Mouse (Mus musculus): ENCODE results near the gene Igtp. TPM values are rescaled to one million over a fixed set of nuclear protein-coding genes. Genes with fewer than 3 reads are reported as not detected.
A peak's percentile ranks its signal among the peaks of the same experiment; 100 is the strongest.
"Not testable (repeated sequence)": the region's sequence is repeated elsewhere in the genome, so short reads cannot be mapped to it uniquely, and the experiment has no call there.

The Igtp gene
- polyA plus RNA-seq, 1 experiment from 2014 or later, result 1.0 TPM

DNA sequence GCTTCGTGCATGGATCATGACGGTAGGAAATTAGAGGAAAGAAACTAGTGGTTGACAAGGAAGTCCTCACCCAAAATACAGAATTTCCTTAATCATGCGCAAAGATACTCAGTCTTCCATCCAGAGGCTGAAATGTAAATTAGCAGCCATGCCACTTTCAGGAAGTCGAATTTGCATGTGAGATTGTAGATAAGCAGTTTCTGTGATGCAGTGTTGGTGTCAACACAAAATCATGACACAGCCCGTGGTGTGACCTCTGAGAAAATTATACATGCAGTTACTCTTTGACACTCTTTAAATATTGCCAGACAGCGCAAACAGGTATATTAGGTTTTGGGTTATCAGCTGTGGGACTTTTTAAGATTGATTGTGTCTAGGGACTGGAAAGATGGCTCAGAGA is 9.7 kb upstream of the Igtp start:
- H3K9me3 ChIP-seq (replicated peaks), result no peaks in the 10 kb centered on the region

DNA sequence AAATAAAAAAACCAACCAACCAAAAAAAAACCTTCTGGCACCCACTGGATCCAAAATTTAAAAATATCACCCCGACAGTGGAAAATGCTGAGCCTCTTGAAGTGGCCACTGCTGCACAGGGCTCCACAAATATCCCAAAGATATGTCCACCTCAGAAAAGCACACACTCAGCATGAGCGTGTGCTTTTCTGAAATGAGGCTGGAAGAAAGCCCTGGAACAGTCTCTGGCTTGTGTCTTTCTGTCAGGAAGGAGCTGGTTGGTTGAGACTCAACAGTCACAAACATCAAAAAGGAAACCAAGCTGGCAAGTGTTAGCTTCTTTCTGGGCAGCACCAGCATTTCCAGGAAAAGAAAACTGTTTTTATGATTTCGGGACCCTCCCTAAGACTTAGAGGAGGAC is 6.0 kb upstream of the Igtp start:
- 79% methylated on average over 3 of the region's 3 CpGs for WGBS
- no peak for DNase-seq (ENCODE audit: low spot score)

More for the DNA sequence above, 9.7 kb upstream of the Igtp start:
- 93% methylated on average over 6 of the region's 6 CpGs for WGBS
- no peaks in the 10 kb centered on the region for H3K27me3 ChIP-seq (ENCODE audit: low read depth, poor library complexity, severe bottlenecking)
- H3K4me3 ChIP-seq, result no peak overlapping the region
- peaks cover 10% of the 10 kb centered on the region for H3K4me1 ChIP-seq
- H3K27ac ChIP-seq (replicated peaks), result no peak overlapping the region
- no peaks in the 10 kb centered on the region for H3K36me3 ChIP-seq
- DNase-seq (ENCODE audit: low spot score), result no peak

DNA sequence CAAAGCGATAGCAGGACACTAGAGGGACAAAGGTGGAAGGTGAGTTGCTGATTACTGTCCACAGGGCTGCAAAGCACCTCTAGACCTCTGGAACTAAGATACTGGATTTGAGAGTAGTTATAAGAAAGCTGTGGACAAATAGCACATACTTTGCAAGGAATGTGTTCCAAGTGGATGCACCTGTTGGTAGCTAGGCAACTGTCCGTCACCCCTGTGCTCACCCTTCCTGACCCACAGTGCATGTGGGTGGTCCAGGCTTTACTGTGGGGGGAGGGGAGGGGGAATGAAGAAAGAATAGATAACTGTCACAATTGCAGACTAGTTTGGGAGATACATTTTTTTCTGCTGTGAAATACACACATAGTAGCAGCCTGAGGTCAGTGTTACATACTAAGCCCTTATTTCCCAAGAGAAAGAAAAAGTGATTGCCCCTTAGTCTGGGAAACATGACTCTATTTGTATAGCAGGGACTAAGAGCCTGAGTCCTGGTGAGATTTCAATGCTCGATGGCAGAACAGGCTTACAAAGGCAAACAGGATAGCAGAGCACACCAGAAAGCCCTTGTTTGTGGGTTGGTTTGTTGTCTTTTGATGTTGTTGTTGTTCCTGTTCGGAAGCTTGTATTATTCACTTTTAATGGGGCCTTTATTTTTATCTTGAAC is 5.4 kb upstream of the Igtp start:
- H3K27me3 ChIP-seq (ENCODE audit: low read depth, poor library complexity, severe bottlenecking), result no peaks in the 10 kb centered on the region
- no peaks in the 10 kb centered on the region for H3K36me3 ChIP-seq
- 43% methylated on average over 4 of the region's 4 CpGs for WGBS
- H3K4me3 ChIP-seq, result no peak overlapping the region
- H3K27ac ChIP-seq (replicated peaks), result no peak overlapping the region
- no peaks in the 10 kb centered on the region for H3K9me3 ChIP-seq (replicated peaks)
- DNase-seq (ENCODE audit: low spot score), result no peak
- peaks cover 14% of the 10 kb centered on the region for H3K4me1 ChIP-seq

More for the DNA sequence above, 6.0 kb upstream of the Igtp start:
- no peak overlapping the region for H3K4me3 ChIP-seq
- H3K4me1 ChIP-seq, result peaks cover 10% of the 10 kb centered on the region
- no peaks in the 10 kb centered on the region for H3K27me3 ChIP-seq (ENCODE audit: low read depth, poor library complexity, severe bottlenecking)
- no peaks in the 10 kb centered on the region for H3K36me3 ChIP-seq
- no peak overlapping the region for H3K27ac ChIP-seq (replicated peaks)
- H3K9me3 ChIP-seq (replicated peaks), result no peaks in the 10 kb centered on the region

DNA sequence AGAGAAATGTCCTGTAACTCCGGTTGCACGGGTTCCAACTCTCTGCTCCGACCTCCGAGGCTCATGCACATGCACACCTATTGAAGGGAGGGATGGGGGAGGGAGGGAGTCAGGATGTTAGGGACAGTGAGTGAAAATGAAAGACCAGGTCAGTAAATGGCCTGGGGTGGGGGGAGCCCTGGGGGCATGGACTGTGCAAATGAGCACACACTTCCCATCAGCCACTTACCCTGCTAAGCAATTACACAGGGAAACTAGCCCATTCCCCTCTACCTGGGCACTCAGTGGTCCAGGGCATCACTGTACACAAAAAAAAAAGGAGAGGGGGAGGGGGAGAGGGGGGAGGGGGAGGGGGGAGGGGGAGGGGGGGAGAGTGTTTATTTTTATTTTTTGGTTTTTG is 693 bp upstream of the Igtp start:
- no peaks in the 10 kb centered on the region for H3K36me3 ChIP-seq
- H3K27ac ChIP-seq (replicated peaks), result no peak overlapping the region
- no peaks in the 10 kb centered on the region for H3K27me3 ChIP-seq (ENCODE audit: low read depth, poor library complexity, severe bottlenecking)
- H3K4me3 ChIP-seq, result peak overlapping the region; percentile 58; the same call in 1 of the 2 replicates
- 90% methylated on average over 4 of the region's 4 CpGs for WGBS
- H3K9me3 ChIP-seq (replicated peaks), result no peaks in the 10 kb centered on the region
- DNase-seq (ENCODE audit: low spot score), result no peak
- peaks cover 13% of the 10 kb centered on the region for H3K4me1 ChIP-seq

DNA sequence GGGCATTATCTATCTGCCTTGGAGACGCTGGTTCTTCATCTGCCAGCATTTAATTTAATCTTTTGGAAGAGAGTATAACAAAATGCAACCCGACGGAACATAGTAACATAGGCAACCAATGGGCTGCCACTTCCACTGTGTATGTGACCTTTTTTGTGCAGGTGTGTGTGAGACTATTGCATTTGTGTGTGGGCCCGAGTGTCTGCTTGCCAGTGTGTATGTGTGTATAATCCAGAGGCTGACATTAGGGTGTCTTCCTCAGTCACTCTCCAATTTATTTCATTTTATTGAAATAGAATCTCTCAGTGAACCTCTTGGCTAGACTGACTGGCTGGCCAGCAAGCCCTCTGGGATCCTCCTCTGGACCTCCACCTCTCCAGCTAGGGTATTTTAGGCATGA is 870 bp downstream of the Igtp start:
- H3K4me3 ChIP-seq, result no peak overlapping the region
- H3K27me3 ChIP-seq (ENCODE audit: low read depth, poor library complexity, severe bottlenecking), result no peaks in the 10 kb centered on the region
- no peak overlapping the region for H3K27ac ChIP-seq (replicated peaks)
- H3K9me3 ChIP-seq (replicated peaks), result no peaks in the 10 kb centered on the region
- 92% methylated on average over 4 of the region's 4 CpGs for WGBS
- H3K4me1 ChIP-seq, result peaks cover 7% of the 10 kb centered on the region
- H3K36me3 ChIP-seq, result no peaks in the 10 kb centered on the region
- no peak for DNase-seq (ENCODE audit: low spot score)

DNA sequence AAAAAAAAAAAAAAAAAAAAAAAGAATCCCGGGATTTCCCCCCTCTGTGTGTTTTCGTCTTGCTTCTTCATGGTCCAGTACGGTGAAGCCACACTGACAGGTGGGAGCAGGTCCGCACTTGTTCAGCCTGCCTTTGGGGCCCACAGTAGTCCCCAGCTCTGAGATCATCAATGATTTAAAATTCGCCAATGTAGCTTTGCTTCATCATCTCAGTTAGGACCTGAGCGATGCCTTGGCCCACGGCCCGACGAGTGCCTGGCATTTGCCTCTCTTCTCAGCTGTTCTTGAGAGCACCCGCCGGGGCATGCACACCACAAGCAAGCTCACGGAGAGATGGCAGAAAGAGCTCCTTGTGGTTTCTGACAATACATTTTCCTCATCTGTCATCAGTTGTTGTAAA is 1.7 kb downstream of the Igtp start:
- no peaks in the 10 kb centered on the region for H3K36me3 ChIP-seq
- WGBS, result 88% methylated on average over 12 of the region's 12 CpGs
- peaks cover 7% of the 10 kb centered on the region for H3K4me1 ChIP-seq
- no peaks in the 10 kb centered on the region for H3K27me3 ChIP-seq (ENCODE audit: low read depth, poor library complexity, severe bottlenecking)
- no peak overlapping the region for H3K4me3 ChIP-seq
- no peaks in the 10 kb centered on the region for H3K9me3 ChIP-seq (replicated peaks)
- DNase-seq (ENCODE audit: low spot score), result no peak
- no peak overlapping the region for H3K27ac ChIP-seq (replicated peaks)

DNA sequence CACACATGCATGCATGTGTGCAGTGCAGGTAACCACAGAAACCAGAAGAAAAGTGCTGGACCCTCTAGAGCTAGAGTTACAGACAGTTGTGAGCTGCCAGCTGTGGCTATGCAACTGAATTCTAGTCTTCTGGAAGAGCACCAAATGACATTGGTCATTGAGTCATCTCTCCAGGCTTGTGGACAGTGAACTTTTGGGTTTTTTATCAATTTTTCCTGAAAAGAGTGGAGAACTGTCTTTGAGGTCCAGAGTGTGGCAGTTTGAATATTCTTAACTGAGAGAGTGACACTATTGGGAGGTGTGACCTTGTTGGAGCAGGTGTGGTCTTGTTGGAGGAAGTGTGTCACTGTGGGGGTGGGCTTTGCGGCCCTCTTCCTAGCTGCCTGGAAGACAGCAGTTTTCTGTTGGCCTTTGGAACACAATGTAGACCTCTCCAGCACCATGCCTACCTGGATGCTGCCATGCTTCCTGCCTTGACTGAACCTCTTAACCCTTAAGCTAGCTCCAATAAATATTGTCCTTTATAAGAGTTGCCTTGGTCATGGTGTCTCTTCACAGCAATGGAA is 11.0 kb downstream of the Igtp start:
- Histone ChIP-seq H3K4me1 (peaks cover 15% of the 10 kb centered on the region), H3K9me3 (replicated peaks) (no peaks in the 10 kb centered on the region), H3K27ac (replicated peaks) (no peak overlapping the region), H3K27me3 (ENCODE audit: low read depth, poor library complexity, severe bottlenecking) (no peaks in the 10 kb centered on the region), H3K4me3 (no peak overlapping the region), H3K36me3 (no peaks in the 10 kb centered on the region)
- no peak for DNase-seq (ENCODE audit: low spot score)
- WGBS, result 92% methylated on average over 1 of the region's 1 CpGs

DNA sequence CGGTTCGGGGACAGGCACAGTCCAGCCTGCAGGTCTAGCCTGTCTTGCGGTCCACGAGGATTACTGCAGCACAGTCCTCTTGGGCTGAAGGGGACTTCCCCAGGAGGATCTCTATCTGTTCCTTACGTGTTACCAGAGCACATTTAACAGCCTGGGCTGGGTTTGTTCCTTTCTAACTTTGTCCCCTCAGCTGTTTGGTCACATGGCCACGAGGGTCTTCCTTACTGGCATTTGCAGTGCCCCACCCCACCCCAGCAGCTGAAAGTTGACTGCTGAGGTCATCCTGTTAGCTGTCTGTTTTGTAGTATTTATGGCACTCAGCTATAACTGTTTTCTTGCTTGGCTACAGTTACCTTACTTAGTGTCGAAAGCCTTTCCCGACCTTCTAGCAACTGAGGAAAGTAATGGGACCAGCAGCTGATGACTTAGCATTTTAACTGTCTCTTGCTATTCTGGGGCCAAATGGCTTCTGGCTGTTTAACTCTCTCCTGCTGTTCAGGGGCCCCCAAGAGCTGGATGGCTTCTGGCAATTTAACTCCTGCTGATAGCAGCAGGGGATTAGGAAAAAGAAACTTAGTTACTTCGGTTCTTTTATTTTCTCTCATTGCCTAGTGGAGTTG is 11.8 kb downstream of the Igtp start:
- H3K27ac ChIP-seq (replicated peaks), result 0 out of 2 replicates have a peak overlapping the region, but pooled peaks have one; percentile 13
- no peak overlapping the region for H3K4me3 ChIP-seq
- H3K36me3 ChIP-seq, result no peaks in the 10 kb centered on the region
- peaks cover 15% of the 10 kb centered on the region for H3K4me1 ChIP-seq
- H3K9me3 ChIP-seq (replicated peaks), result no peaks in the 10 kb centered on the region
- DNase-seq (ENCODE audit: low spot score), result no peak
- WGBS, result 28% methylated on average over 9 of the region's 9 CpGs
- no peaks in the 10 kb centered on the region for H3K27me3 ChIP-seq (ENCODE audit: low read depth, poor library complexity, severe bottlenecking)

DNA sequence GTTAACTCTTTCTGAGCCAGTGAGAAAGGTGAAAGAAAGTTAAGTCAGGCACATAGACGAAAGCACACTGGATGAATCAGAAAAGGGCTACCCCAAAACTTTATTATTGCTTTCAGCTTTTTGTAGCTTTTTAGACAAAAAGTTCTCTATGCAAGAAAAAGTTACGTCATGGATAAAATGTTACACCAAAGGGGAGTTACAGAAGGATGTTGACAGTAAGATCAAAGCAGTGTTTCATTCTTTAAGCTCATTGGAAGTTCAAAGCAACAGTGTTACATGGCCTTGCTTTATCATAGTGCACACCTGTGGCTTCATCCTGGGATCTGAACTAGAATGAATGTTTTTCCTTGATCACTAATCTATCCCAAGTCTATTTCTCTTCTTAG is 12.3 kb downstream of the Igtp start:
- Histone ChIP-seq H3K9me3 (replicated peaks) (no peaks in the 10 kb centered on the region), H3K4me1 (peaks cover 15% of the 10 kb centered on the region), H3K27me3 (ENCODE audit: low read depth, poor library complexity, severe bottlenecking) (no peaks in the 10 kb centered on the region), H3K27ac (replicated peaks) (no peak overlapping the region), H3K36me3 (no peaks in the 10 kb centered on the region), H3K4me3 (no peak overlapping the region)
- DNase-seq (ENCODE audit: low spot score), result no peak
- 13% methylated on average over 2 of the region's 2 CpGs for WGBS

DNA sequence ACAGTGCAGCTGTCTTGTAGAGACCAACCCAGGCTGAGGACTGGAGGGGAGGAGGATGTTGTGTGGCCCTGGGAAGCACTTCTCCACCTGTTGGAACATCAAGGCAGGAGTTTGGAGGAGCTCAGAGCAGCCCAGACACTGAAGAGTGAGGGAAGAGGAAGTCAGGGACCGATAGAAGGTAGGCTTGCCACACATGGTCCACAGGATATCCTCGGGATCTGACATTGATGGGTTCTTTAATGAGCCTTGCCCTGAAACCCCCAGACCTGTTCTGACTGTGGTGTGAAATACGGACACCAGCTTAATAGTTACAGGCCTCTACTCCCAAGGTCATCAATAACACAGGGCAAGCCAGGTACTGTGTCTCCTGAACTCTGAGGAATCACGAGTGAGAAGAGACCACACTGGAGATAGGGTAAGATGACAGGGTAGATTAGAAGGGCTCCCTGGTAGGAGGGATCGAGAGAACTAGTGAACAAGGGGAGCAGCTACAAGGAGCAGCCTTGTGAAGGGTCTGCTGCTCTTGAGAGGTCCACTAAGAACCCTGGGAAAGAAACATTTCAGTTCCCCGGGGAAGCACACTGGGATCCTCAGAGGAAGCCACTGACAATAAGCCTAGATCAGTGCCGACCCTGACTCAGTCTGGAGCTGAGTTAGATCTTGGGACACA is 14.5 kb downstream of the Igtp start:
- Histone ChIP-seq H3K9me3 (replicated peaks) (no peaks in the 10 kb centered on the region), H3K4me3 (no peak overlapping the region), H3K4me1 (peaks cover 15% of the 10 kb centered on the region), H3K27me3 (ENCODE audit: low read depth, poor library complexity, severe bottlenecking) (no peaks in the 10 kb centered on the region), H3K36me3 (no peaks in the 10 kb centered on the region), H3K27ac (replicated peaks) (no peak overlapping the region)
- 82% methylated on average over 7 of the region's 7 CpGs for WGBS
- no peak for DNase-seq (ENCODE audit: low spot score)

DNA sequence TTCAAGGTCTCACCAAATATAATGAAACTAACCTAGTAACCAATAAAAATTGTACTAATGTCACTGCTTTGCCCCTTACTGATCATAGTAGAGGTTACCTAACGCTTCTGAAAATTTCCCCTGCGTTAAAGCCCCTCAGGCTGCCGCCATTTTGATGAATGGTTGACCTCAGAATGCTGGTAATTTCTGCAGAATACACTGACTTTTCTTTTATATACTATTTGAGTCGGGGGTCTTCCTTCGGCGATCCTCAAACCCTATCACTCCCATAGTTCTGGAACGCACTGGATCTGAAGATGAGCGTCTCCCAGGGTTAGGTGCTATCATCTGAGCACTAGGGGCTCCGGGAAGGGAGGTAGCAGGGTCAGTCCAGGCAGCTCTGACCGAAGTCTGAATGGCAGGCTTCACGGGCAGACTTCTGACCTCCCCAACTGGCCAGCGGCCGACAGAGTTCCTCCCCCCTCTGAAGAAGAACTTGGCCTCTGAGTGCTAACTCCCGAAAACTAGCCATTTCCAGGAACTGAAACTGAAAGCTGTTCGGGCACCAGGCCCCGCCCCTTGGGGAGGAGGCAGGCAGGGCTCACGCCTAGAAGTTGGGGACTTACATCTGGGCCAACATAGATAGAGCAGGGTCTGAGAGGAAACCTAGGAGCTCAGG is 15.2 kb downstream of the Igtp start:
- Histone ChIP-seq H3K36me3 (no peaks in the 10 kb centered on the region), H3K9me3 (replicated peaks) (no peaks in the 10 kb centered on the region), H3K27me3 (ENCODE audit: low read depth, poor library complexity, severe bottlenecking) (no peaks in the 10 kb centered on the region), H3K4me1 (peaks cover 15% of the 10 kb centered on the region), H3K27ac (replicated peaks) (peak overlapping the region; percentile 61), H3K4me3 (peak overlapping the region; percentile 36)
- no peak for DNase-seq (ENCODE audit: low spot score)
- 51% methylated on average over 16 of the region's 17 CpGs for WGBS

DNA sequence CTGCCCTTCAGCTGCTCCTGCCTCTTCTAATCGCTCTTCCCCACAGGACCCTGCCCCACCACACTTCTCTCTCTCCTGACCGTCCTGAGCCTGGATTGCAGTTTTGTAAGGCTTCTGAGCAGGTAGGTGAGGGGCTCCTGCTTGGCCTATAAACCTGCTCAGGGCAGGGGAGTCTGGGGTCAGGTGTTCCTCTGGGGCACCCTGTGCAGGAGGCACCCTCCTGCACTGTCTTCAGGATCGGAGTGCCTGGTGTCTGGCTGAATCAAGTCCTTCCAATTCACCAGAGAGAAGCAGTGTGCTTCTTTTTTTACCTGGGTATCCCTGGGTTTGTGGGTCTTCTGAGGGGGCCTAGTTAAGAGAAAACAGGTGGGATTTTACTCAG is 15.7 kb downstream of the Igtp start:
- not testable (repeated sequence) for H3K36me3 ChIP-seq; H3K27me3 ChIP-seq (ENCODE audit: low read depth, poor library complexity, severe bottlenecking); H3K9me3 ChIP-seq (replicated peaks); H3K4me3 ChIP-seq; DNase-seq (ENCODE audit: low spot score); H3K27ac ChIP-seq (replicated peaks)
- H3K4me1 ChIP-seq, result peaks cover 15% of the 10 kb centered on the region
- WGBS, result 20% methylated on average over 2 of the region's 3 CpGs
